Mouse (Mus musculus): ENCODE measurements around the gene Coq5.

- no peak for TF ChIP-seq CTCF (IDR thresholded peaks at IDR 0.05; ENCODE audit: low read depth)
- no peak for TF ChIP-seq EP300 (IDR thresholded peaks at IDR 0.05; ENCODE audit: low read depth)
These were observed 47.0 kb upstream of the Coq5 start for GRCm38 (mm10) chr5:115232516-115232915.

Measured in liver, postnatal 0 days (tissue).